Mouse (Mus musculus) erythroblast, embryonic 14.5 days (primary cell): ENCODE results near the gene Macf1.

Source experiments
- GATA1 ChIP-seq: IDR thresholded peaks from 2 replicates; pipeline ENCODE4 v1.6.1; 2012; ENCODE audit warnings: low read length, inconsistent platforms, mixed read lengths
- TAL1 ChIP-seq: IDR thresholded peaks from 3 replicates; pipeline ENCODE4 v1.6.1; 2012; ENCODE audit warnings: low read length, inconsistent platforms, mixed read lengths

- TF ChIP-seq GATA1, result no peak
- TF ChIP-seq TAL1, result no peak
Observed at GRCm38 (mm10) chr4:123642877-123643276, 41.3 kb downstream of the Macf1 start.
